Mouse (Mus musculus) macrophage (primary cell): ENCODE data around the gene Topors. TPM values are rescaled to one million over a fixed set of nuclear protein-coding genes. Genes with fewer than 3 reads are reported as not detected.
"Not testable (repeated sequence)": the region's sequence is repeated elsewhere in the genome, so short reads cannot be mapped to it uniquely, and the experiment has no call there.

Experiments used
- H3K27ac ChIP-seq: fragments of 350-480 bp; formaldehyde crosslinking; 2 replicates; pipeline ENCODE4 v1.9.0; 2021
- H3K36me3 ChIP-seq: fragments of 350-480 bp; formaldehyde crosslinking; 2 replicates; pipeline ENCODE4 v1.9.0; 2021; ENCODE audit errors: inconsistent target
- H3K4me3 ChIP-seq: fragments of 350-480 bp; formaldehyde crosslinking; 2 replicates; pipeline ENCODE4 v1.9.0; 2021; ENCODE audit errors: inconsistent target
- H3K79me2 ChIP-seq: fragments of 350-480 bp; formaldehyde crosslinking; 2 replicates; pipeline ENCODE4 v1.9.0; 2021; ENCODE audit errors: inconsistent target
- WGBS: methylation state at CpG from one replicate; pipeline ENCODE4 v1.1.7; 2026; ENCODE audit warnings: inconsistent platforms; ENCODE audit not compliant: missing documents; 5-methylcytosine and 5-hydroxymethylcytosine counted together
- polyA plus RNA-seq: library from polyadenylated mRNA; stranded (reverse); fragments of 250-400 nt; gene quantifications from 3 replicates; pipeline ENCODE4 v1.2.4, GENCODE M21; 2018; ENCODE audit warnings: inconsistent platforms
- total RNA-seq, 78 experiments: library from RNA; depleted of rRNA; stranded (reverse); fragments of 250-400 nt; gene quantifications; 1 replicate in 9 of 78; 2 replicates in 24 of 78; 3 replicates in 43 of 78; 4 replicates in 2 of 78; pipeline ENCODE4 v1.2.4; 2018; ENCODE audit warnings: inconsistent platforms in 56 of 78

Topors gene
- 10 to 100 TPM; 13.3 to 52.2 (median 26.9) TPM for total RNA-seq (2018; cell fraction: chromatin; rRNA removed)
- 10 to 100 TPM; 26.0 to 49.3 (median 34.1) TPM for total RNA-seq (2018; cell fraction: cytosol; rRNA removed)
- 10 to 100 TPM; 15.4 to 55.4 (median 33.6) TPM for total RNA-seq (2018; cell fraction: nucleus; rRNA removed)
- 31.6 to 53.7 TPM (median 31.7 TPM) in 3 replicates for polyA plus RNA-seq

GRCm38 (mm10) chr4:40269430-40270032 lies at the start of gene Topors, which contains the start of gene Smim27:
Gene Topors, minus strand, starts transcription at chr4:40269850.
Gene Smim27, plus strand, starts transcription at chr4:40269579.
- WGBS: 2% methylated on average over 38 of the region's 38 CpGs
- Histone ChIP-seq H3K36me3 (peaks cover 16% of the 10 kb centered on the region), H3K4me3 (peak within 1 kb of the TSS; percentile 98), H3K27ac (peak within 1 kb of the TSS; percentile 96), H3K79me2 (peaks cover 60% of the 10 kb centered on the region)

- no peaks in the 10 kb centered on the region for H3K79me2 ChIP-seq
- no peak overlapping the region for H3K4me3 ChIP-seq
- H3K27ac ChIP-seq: no peak overlapping the region
- H3K36me3 ChIP-seq: no peaks in the 10 kb centered on the region
- 88% methylated on average over 2 of the region's 3 CpGs for WGBS
Observed at GRCm38 (mm10) chr4:40317404-40317803, 47.8 kb upstream of the Topors start.

- WGBS: 40% methylated on average over 6 of the region's 6 CpGs
- no peaks in the 10 kb centered on the region for H3K79me2 ChIP-seq
- H3K36me3 ChIP-seq: no peaks in the 10 kb centered on the region
- H3K4me3 ChIP-seq: no peak overlapping the region
- H3K27ac ChIP-seq: peak overlapping the region; percentile 40
Observed at GRCm38 (mm10) chr4:40313026-40313425, 43.4 kb upstream of the Topors start.

DNA sequence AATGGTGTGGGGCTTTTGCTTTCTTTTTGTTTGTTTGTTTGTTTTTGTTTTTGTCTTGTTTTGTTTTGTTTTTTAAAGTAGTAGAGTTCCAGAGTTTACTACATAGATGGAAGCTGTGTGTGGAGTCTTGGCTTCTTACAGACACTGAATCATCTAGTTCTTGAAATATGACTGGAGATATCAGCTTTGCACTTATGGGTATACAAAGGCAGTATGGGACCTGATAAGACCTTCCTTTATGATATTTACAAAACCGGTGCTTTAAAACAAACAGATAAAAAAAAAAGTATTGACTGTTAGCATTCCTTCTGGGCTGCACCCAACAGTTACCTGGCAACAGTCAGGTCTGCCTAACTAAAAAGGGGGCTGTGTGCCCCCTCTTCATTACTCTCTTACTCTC lies 42.6 kb upstream of the Topors start:
- Histone ChIP-seq H3K4me3 (no peak overlapping the region), H3K36me3 (no peaks in the 10 kb centered on the region), H3K79me2 (no peaks in the 10 kb centered on the region), H3K27ac (peak overlapping the region; percentile 40)
- WGBS: 82% methylated on average over 1 of the region's 1 CpGs

DNA sequence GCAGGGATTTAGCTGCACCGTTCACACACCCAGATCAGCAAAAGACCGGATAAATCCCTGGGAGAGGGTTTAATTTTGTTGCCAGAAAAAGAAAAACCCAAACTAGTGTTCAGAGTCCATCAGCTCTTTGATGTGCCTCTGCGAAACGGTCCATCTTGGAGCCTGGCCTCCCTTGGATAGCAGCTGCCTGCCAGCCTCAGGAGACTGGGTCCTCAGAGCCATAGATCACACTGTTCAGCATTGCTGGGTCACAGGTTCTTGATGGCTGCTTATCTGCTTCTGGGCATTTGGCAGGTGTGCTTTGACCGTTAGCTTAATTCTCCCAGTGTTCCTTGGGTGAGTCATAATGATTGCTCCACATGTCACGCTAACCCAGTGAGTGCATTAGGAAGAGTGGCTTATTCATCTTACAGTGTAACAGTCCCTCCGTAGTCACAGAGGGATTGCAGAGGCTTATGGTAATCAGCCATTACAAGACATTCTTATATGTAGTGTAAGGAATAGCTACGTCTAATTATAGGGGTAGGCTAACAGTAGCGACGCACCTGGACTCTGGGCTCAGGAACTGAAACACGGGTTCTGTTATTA lies 41.2 kb upstream of the Topors start:
- H3K36me3 ChIP-seq: no peaks in the 10 kb centered on the region
- H3K4me3 ChIP-seq: no peak overlapping the region
- H3K27ac ChIP-seq: no peak overlapping the region
- H3K79me2 ChIP-seq: no peaks in the 10 kb centered on the region
- 86% methylated on average over 11 of the region's 11 CpGs for WGBS

DNA sequence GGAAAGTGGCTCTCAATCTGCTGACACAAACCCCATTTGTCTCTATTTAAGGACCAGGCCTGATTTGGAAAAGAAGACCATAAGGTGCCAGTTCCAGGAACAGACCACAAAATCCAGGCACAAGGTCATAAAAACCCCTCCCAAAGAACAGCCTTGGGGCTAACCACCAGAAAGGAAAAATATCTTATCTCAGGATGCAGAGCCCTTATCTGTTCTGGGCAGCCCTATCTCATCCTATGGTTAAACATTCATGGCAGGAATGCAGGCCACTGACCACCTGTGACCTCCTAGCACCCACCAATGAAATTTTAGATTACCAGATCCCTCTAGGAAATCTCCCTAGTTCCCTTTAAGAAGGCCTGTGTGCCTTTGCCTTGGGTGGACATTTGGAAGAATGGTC lies 40.0 kb upstream of the Topors start:
- H3K79me2 ChIP-seq: no peaks in the 10 kb centered on the region
- no peak overlapping the region for H3K27ac ChIP-seq
- no peak overlapping the region for H3K4me3 ChIP-seq
- no peaks in the 10 kb centered on the region for H3K36me3 ChIP-seq

- H3K27ac ChIP-seq: no peak overlapping the region
- H3K79me2 ChIP-seq: no peaks in the 10 kb centered on the region
- WGBS: 48% methylated on average over 10 of the region's 10 CpGs
- H3K36me3 ChIP-seq: no peaks in the 10 kb centered on the region
- no peak overlapping the region for H3K4me3 ChIP-seq
Observed at GRCm38 (mm10) chr4:40302445-40303125, 32.9 kb upstream of the Topors start.

- H3K27ac ChIP-seq: no peak overlapping the region
- H3K4me3 ChIP-seq: peak overlapping the region; percentile 11; the same call in 1 of the 2 replicates
- no peaks in the 10 kb centered on the region for H3K79me2 ChIP-seq
- H3K36me3 ChIP-seq: no peaks in the 10 kb centered on the region
- WGBS: 8% methylated on average over 16 of the region's 16 CpGs
Observed at GRCm38 (mm10) chr4:40301076-40301789, 31.6 kb upstream of the Topors start.

GRCm38 (mm10) chr4:40299169-40299568 lies 29.5 kb upstream of the Topors start:
- 23% methylated on average over 5 of the region's 5 CpGs for WGBS
- H3K27ac ChIP-seq: no peak overlapping the region
- H3K36me3 ChIP-seq: no peaks in the 10 kb centered on the region
- no peak overlapping the region for H3K4me3 ChIP-seq
- H3K79me2 ChIP-seq: no peaks in the 10 kb centered on the region

GRCm38 (mm10) chr4:40291511-40291910 lies 21.9 kb upstream of the Topors start:
- WGBS: 91% methylated on average over 11 of the region's 11 CpGs
- H3K79me2 ChIP-seq, H3K36me3 ChIP-seq, H3K4me3 ChIP-seq, H3K27ac ChIP-seq: not testable (repeated sequence)

- H3K4me3 ChIP-seq: no peak overlapping the region
- no peaks in the 10 kb centered on the region for H3K36me3 ChIP-seq
- H3K27ac ChIP-seq: no peak overlapping the region
- no peaks in the 10 kb centered on the region for H3K79me2 ChIP-seq
- WGBS: 96% methylated on average over 2 of the region's 2 CpGs
Observed at GRCm38 (mm10) chr4:40289046-40289445, 19.4 kb upstream of the Topors start.

DNA sequence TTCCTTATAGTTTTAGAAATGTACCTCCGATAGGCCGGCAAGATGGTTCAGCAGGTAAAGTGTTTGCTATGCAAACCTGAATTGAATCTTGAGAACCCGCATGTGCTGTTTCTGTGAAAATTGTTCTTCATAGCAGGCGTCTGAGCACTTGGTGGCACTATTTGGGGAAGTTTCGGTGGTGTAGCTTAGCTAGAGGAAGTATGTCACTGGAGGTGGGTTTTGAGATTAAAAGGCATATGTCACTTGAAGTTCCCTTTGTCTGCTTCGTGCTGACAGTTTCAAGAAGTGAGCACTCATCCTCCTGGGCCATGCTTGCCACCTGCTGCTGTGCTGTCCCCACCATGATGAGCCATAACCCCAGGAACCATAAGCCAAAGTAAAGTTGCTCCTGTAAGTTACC lies 17.8 kb upstream of the Topors start:
- no peak overlapping the region for H3K27ac ChIP-seq
- no peaks in the 10 kb centered on the region for H3K36me3 ChIP-seq
- no peaks in the 10 kb centered on the region for H3K79me2 ChIP-seq
- no peak overlapping the region for H3K4me3 ChIP-seq
- whole genome bisulfite sequencing: 18% methylated on average over 6 of the region's 6 CpGs

- no peak overlapping the region for H3K4me3 ChIP-seq
- H3K79me2 ChIP-seq: no peaks in the 10 kb centered on the region
- 8% methylated on average over 4 of the region's 4 CpGs for WGBS
- no peak overlapping the region for H3K27ac ChIP-seq
- no peaks in the 10 kb centered on the region for H3K36me3 ChIP-seq
Observed at GRCm38 (mm10) chr4:40285582-40285981, 15.9 kb upstream of the Topors start.

- 1% methylated on average over 36 of the region's 36 CpGs for WGBS
- peak within 1 kb of the TSS; percentile 35 for H3K27ac ChIP-seq
- H3K79me2 ChIP-seq: peaks cover 30% of the 10 kb centered on the region
- H3K4me3 ChIP-seq: peak within 1 kb of the TSS; percentile 95
- 0 out of 2 replicates have a peak, but pooled peaks cover 8% of the 10 kb centered on the region for H3K36me3 ChIP-seq
Observed at GRCm38 (mm10) chr4:40279276-40279900, 9.7 kb upstream of the Topors start, which contains the start of gene Ndufb6. Gene Ndufb6, minus strand, starts transcription at chr4:40279421.
